Mouse (Mus musculus): Measurements from ENCODE around the gene Cftr. TPM values are rescaled to one million over a fixed set of nuclear protein-coding genes. Genes with fewer than 3 reads are reported as not detected.
A peak's percentile ranks its signal among the peaks of the same experiment; 100 is the strongest.

Cftr gene
- total and polyA plus RNA-seq, 3 experiments, result not detected

DNA sequence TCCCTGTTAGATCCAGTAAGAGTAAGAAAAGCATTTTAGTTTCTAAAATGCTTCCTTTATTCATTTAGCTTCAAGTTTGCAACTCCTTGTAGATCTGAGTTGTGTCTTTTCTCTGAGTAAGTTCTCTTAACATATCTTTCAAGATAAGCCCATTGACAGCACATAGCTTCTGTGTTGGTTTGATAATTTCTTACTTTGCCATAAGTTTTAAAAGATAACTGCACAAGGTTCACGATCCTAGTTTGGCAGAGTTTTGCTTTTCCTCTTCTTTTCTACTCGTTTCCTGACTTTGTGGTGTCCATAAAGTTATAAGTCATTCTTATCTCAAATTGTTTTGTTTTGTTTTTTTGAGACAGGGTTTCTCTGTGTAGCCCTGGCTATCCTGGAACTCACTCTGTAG, 130.3 kb downstream of the Cftr start:
- TF ChIP-seq GABPA (IDR thresholded peaks at IDR 0.05; ENCODE audit: low read depth, low read length) (no peak), MAZ (IDR thresholded peaks at IDR 0.05; ENCODE audit: low read depth, low read length) (no peak), MYB (IDR thresholded peaks at IDR 0.05; ENCODE audit: low read depth, low read length) (0 out of 2 replicates have a peak, but pooled peaks have one; percentile 12), BHLHE40 (IDR thresholded peaks at IDR 0.05; ENCODE audit: borderline replicate concordance, low read depth, low read length) (no peak), NELFE (IDR thresholded peaks at IDR 0.05; ENCODE audit: low read depth, low read length) (no peak), USF1 (IDR thresholded peaks at IDR 0.05; ENCODE audit: low read depth, low read length) (no peak), GATA1 (IDR thresholded peaks at IDR 0.05; ENCODE audit: low read depth, low read length) (peak; percentile 81), MYC (IDR thresholded peaks at IDR 0.05; ENCODE audit: low read depth, low read length) (no peak), ZMIZ1 (IDR thresholded peaks at IDR 0.05; ENCODE audit: low read depth, low read length) (no peak), ELF1 (IDR thresholded peaks at IDR 0.05; ENCODE audit: low read depth, low read length) (no peak), NRF1 (IDR thresholded peaks at IDR 0.05; ENCODE audit: insufficient read depth, low read depth, low read length, poor library complexity, severe bottlenecking) (no peak), SMC3 (IDR thresholded peaks at IDR 0.05; ENCODE audit: low read depth, low read length) (no peak), POLR2AphosphoS2 (IDR thresholded peaks at IDR 0.05; ENCODE audit: low read length) (no peak), ZKSCAN1 (IDR thresholded peaks at IDR 0.05; ENCODE audit: low read depth, low read length) (no peak), JUND (IDR thresholded peaks at IDR 0.05; ENCODE audit: low read depth, low read length) (no peak), MAFK (IDR thresholded peaks at IDR 0.05; ENCODE audit: borderline replicate concordance, low read depth, low read length) (no peak), MXI1 (IDR thresholded peaks at IDR 0.05; ENCODE audit: low read depth, low read length) (no peak), POLR2A (IDR thresholded peaks at IDR 0.05; ENCODE audit: control insufficient read depth in 1 of 2, insufficient read depth in 1 of 2, low read depth in 1 of 2, low read length in 2 of 2, poor library complexity in 1 of 2) (no peak), TBP (IDR thresholded peaks at IDR 0.05; ENCODE audit: low read depth, low read length) (no peak), TCF12 (IDR thresholded peaks at IDR 0.05; ENCODE audit: low read depth, low read length) (peak; percentile 93), CTCF (IDR thresholded peaks at IDR 0.05 in 2 of 3, conservative IDR thresholded peaks at IDR 0.05 in 1 of 3; ENCODE audit: control insufficient read depth in 1 of 3, insufficient read depth in 1 of 3, low read depth in 2 of 3, low read length in 3 of 3, poor library complexity in 1 of 3, severe bottlenecking in 1 of 3) (no peak), MEF2A (IDR thresholded peaks at IDR 0.05; ENCODE audit: extremely low read depth, insufficient replicate concordance, low read depth, low read length, poor library complexity, severe bottlenecking) (no peak), KAT2A (conservative IDR thresholded peaks at IDR 0.05; ENCODE audit: low read depth, low read length) (no peak), SIN3A (IDR thresholded peaks at IDR 0.05; ENCODE audit: low read length) (no peak), USF2 (IDR thresholded peaks at IDR 0.05; ENCODE audit: borderline replicate concordance in 1 of 2, insufficient read depth in 1 of 2, low read depth in 1 of 2, low read length in 2 of 2) (no peak), EP300 (IDR thresholded peaks at IDR 0.05; ENCODE audit: low read depth in 1 of 2, low read length in 2 of 2) (peak; percentile 83 to 85), RAD21 (IDR thresholded peaks at IDR 0.05; ENCODE audit: low read depth, low read length) (no peak), MAX (IDR thresholded peaks at IDR 0.05; ENCODE audit: low read length) (no peak), UBTF (IDR thresholded peaks at IDR 0.05; ENCODE audit: borderline replicate concordance, insufficient read depth, low read depth, low read length) (no peak), ZNF384 (IDR thresholded peaks at IDR 0.05; ENCODE audit: low read depth, low read length) (no peak), CHD2 (IDR thresholded peaks at IDR 0.05; ENCODE audit: low read length) (no peak), RCOR1 (IDR thresholded peaks at IDR 0.05; ENCODE audit: low read depth, low read length) (no peak), HCFC1 (IDR thresholded peaks at IDR 0.05; ENCODE audit: low read depth, low read length) (no peak), POLR2AphosphoS5 (IDR thresholded peaks at IDR 0.05; ENCODE audit: borderline replicate concordance, low read depth, low read length) (no peak), CHD1 (IDR thresholded peaks at IDR 0.05; ENCODE audit: low read depth, low read length) (no peak), TAL1 (IDR thresholded peaks at IDR 0.05; ENCODE audit: low read length) (peak; percentile 36; the same call in 1 of the 2 replicates), ETS1 (IDR thresholded peaks at IDR 0.05; ENCODE audit: low read depth, low read length) (peak; percentile 75), ZC3H11A (IDR thresholded peaks at IDR 0.05; ENCODE audit: low read depth, low read length) (no peak)
- no peaks in the 10 kb centered on the region for H3K9me3 ChIP-seq (replicated peaks; ENCODE audit: insufficient read depth, low read length)
- no peak overlapping the region for H3K4me3 ChIP-seq (ENCODE audit: control insufficient read depth in 1 of 2, insufficient read depth in 1 of 2, low read depth in 2 of 2, low read length in 2 of 2)
- peak; percentile 55 for DNase-seq (ENCODE audit: low read depth, low spot score)
- no peaks in the 10 kb centered on the region; a peak in 1 of 4 replicates for H3K27me3 ChIP-seq (ENCODE audit: control insufficient read depth in 1 of 2, insufficient read depth in 2 of 2, low read length in 2 of 2)
- no peak overlapping the region for H3K27ac ChIP-seq (ENCODE audit: control insufficient read depth, low read depth, low read length)
- H3K79me2 ChIP-seq (ENCODE audit: control insufficient read depth, insufficient read depth, low read length, poor library complexity), result no peaks in the 10 kb centered on the region
- peaks cover 0 to 2% of the 10 kb centered on the region in 2 experiments; a peak in 1 of 4 replicates for H3K4me1 ChIP-seq (ENCODE audit: control insufficient read depth in 1 of 2, insufficient read depth in 2 of 2, low read length in 2 of 2)
- H3K36me3 ChIP-seq (ENCODE audit: control insufficient read depth in 1 of 2, insufficient read depth in 2 of 2, low read length in 2 of 2), result no peaks in the 10 kb centered on the region; a peak in 2 of 4 replicates
- H3K9ac ChIP-seq (ENCODE audit: control insufficient read depth, low read depth, low read length, poor library complexity, severe bottlenecking), result no peak overlapping the region

Measured in MEL (cell line).